Mouse (Mus musculus): Measurements from ENCODE around the gene Alyref.

Gene Alyref

GRCm38 (mm10) chr11:120598283-120598989, at the start of gene Alyref, which contains the start of gene Anapc11:
Alyref (minus strand) TSS chr11:120598365.
Anapc11 (plus strand) TSS chr11:120598421.
- DNase-seq (ENCODE audit: low read depth, low spot score) = peak; percentile 83

GRCm38 (mm10) chr11:120647047-120647830, 49.1 kb upstream of the Alyref start:
- no peak for DNase-seq (ENCODE audit: low read depth, low spot score)

GRCm38 (mm10) chr11:120643601-120643987, 45.4 kb upstream of the Alyref start, which contains the start of gene Pycr1:
Pycr1 (minus strand) TSS chr11:120643769.
- peak; percentile 62 for DNase-seq (ENCODE audit: low read depth, low spot score)

- no peak for DNase-seq (ENCODE audit: low read depth, low spot score)
Observed at GRCm38 (mm10) chr11:120642939-120643600, 44.9 kb upstream of the Alyref start.

DNA sequence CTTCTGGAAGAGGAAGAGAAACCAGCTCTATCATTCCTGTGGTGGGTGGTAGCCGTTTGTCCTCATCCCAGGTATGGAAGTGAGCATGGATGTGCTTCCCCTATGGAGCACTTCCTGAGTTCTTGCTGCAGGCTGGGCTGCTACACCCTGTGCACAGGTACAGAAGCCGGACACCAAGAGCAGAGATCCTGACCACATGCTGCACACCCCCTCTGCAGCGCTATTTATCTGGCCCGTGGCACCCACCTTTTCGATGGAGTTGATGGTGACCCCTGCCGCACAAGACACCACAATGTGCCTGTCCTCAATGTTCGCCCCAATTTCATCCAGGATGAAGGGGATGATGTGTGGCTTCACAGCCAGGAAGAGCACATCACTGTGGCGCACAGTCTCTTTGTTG, 43.7 kb upstream of the Alyref start:
- DNase-seq (ENCODE audit: low read depth, low spot score) = no peak

DNA sequence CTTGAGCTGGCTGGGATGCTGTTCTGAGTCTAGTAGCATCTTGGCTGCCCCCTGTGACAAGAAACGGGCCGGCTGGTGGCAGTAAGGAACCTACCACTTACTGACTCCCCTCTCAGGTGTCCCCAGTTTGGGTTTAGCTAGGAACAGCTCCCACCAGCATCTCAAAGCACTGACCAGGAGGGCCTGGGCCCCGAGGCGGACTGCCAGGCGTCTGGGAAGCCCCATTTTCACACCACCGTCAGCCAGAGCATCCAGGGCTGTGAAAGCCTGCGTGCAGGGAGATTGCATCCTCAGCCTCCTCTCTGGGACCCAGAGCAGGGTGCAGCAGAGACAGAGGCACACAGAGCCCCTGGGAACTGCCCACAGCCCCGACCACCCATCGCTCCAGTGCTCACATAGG, 43.1 kb upstream of the Alyref start:
- no peak for DNase-seq (ENCODE audit: low read depth, low spot score)

DNA sequence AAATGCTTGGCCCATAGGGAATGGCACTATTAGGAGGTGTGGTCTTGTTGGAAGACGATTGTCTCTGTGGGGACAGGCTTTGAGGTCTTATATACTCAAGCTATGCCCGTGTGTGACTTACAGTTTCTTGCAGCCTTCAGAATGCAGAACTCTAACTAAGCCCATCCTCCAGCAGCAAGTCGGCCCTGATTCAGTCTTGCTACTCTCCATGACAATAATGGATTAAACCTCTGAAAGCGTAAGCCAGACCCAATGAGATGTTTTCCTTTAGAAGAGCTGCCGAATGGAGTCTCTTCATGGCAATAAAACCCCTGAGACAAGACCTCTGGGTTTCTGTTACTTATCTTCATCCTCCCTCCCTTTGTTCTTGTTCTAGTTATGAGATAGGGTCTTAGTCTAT, 36.6 kb upstream of the Alyref start:
- DNase-seq (ENCODE audit: low read depth, low spot score) = no peak

- peak; percentile 85 for DNase-seq (ENCODE audit: low read depth, low spot score)
Observed at GRCm38 (mm10) chr11:120633520-120634343, 35.6 kb upstream of the Alyref start, which contains the start of gene Mafg. Mafg (minus strand) TSS chr11:120633600.

GRCm38 (mm10) chr11:120632559-120633519, 34.7 kb upstream of the Alyref start:
- no peak for DNase-seq (ENCODE audit: low read depth, low spot score)

GRCm38 (mm10) chr11:120631726-120632448, 33.7 kb upstream of the Alyref start:
- no peak for DNase-seq (ENCODE audit: low read depth, low spot score)

GRCm38 (mm10) chr11:120630881-120631725, 32.9 kb upstream of the Alyref start:
- DNase-seq (ENCODE audit: low read depth, low spot score) = no peak

DNA sequence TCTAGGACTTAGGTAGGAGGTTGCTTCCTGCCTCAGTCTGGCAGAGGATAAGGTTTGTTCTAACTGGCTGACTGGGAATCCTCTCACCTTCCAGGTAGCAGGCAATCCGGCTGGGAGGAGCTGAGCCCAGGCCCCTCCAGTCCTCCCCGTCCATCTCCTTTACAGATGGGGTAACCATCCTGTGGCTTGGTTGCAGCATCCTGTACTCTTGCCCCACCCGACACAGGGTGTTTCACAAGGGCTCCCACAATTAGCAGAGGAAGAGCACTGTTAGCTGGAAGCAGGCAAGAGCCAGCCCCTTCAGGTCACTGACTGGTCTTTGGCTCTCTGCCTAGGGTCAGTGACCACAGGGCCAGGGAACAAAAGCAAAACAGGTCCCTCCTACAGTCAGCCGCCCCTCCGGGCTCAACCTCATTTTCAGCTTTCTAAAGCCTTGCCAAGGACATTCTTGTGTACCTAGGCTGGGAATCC, 32.3 kb upstream of the Alyref start:
- DNase-seq (ENCODE audit: low read depth, low spot score) = no peak

GRCm38 (mm10) chr11:120629911-120630310, 31.7 kb upstream of the Alyref start:
- DNase-seq (ENCODE audit: low read depth, low spot score) = no peak

DNA sequence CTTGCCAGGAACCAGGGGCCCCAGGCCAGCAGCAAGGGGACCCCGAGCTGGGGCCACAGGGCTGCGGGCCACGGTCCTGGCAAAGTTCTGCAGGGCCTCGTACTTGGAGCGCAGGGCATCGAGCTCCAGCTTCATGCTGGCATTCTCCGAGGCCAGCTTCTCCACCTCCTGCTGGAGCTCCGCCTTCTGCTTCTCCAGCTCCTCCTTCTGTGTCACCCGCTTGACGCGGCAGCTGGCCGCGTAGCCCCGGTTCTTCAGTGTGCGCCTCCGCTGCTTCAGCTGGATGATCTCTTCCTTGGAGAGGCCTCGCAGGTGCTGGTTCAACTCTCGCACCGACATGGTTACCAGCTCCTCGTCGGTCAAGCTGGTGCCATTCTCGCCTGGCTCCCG, 31.2 kb upstream of the Alyref start:
- no peak for DNase-seq (ENCODE audit: low read depth, low spot score)

GRCm38 (mm10) chr11:120628601-120629340, 30.6 kb upstream of the Alyref start:
- no peak for DNase-seq (ENCODE audit: low read depth, low spot score)

GRCm38 (mm10) chr11:120627468-120628300, 29.5 kb upstream of the Alyref start:
- DNase-seq (ENCODE audit: low read depth, low spot score) = no peak

Data from retina, adult 2 months (tissue).